Mouse (Mus musculus): ENCODE measurements around the gene Jup. TPM values are rescaled to one million over a fixed set of nuclear protein-coding genes. Genes with fewer than 3 reads are reported as not detected.
"Not testable (repeated sequence)": the region's sequence is repeated elsewhere in the genome, so short reads cannot be mapped to it uniquely, and the experiment has no call there.

Jup gene
- polyA plus RNA-seq, 1 experiment from 2014 or later: 24.3 TPM

DNA sequence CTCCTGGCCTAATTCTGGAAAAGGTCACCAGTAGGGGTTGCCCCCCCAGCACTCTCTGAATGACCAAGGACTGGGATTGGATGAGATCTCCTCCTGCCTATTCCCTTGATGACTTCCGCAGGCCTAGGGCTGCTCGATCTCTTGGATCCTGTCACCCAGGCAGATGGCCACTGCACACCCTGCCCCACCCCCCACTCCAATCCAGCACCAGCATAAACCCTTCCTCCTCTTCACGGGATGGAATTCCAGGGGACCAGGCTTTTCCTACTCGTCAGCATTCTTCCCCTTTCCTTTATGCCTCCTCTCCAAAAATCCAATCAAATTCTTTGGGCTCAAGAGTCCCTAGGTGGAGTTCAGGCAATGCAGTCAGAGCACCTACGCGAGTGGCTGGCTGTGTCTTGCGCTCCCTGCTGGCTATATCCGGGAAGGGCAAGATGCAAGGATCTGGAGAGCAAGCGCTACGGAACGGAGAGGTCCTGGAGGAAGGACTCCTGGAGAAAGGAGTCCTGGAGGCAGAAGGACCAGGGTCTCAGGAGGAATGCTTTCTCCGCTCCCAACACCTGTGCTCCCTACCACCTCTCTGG, 34.5 kb downstream of the Jup start:
- ATAC-seq: no peak
- Histone ChIP-seq H3K4me1 (no peaks in the 10 kb centered on the region), H3K4me3 (no peak overlapping the region), H3K4me2 (no peak overlapping the region), H3K27ac (no peak overlapping the region), H3K36me3 (no peaks in the 10 kb centered on the region), H3K9me3 (replicated peaks) (no peaks in the 10 kb centered on the region), H3K27me3 (replicated peaks) (peaks cover 32% of the 10 kb centered on the region), H3K9ac (no peak overlapping the region)
- WGBS (ENCODE audit: insufficient replicate concordance): 17% methylated on average over 12 of the region's 12 CpGs

DNA sequence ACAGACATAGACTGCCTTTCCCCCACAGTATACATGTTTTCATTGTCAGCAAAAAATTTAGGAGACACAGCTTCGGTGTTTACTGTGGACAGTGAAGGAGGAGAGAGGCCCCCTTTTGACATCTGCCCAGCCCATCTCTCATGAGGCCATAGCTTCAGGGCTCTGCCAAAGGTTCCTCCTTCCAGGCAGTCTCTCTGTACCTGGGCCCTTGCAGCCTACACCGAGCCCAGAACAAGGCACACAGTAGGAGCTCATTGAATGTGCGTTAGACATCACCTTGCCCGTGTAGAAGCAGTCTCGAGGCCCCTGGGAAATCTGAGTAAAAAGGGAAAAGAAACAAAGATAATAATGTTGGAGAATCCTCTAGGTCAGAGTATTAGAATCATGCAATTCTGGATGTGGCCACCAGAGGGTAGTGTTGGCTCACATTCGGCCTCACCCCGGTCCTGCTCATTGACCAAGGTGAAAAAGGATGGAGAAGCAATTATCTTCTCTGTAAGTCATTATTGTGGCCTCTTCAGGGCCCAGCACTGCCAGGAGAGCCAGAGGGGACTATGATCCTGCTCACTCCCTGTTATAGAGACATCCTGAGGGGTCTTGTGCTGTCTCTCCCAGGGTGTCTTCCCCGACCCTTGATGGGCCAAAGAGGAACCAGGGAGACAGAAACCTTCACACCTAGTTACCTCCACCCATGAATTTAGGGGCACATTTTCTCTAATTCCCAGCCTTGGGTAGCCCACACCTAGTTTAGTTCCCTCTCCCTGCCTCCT, 35.2 kb downstream of the Jup start:
- Histone ChIP-seq H3K9ac (no peak overlapping the region), H3K9me3 (replicated peaks) (no peaks in the 10 kb centered on the region), H3K4me1 (no peaks in the 10 kb centered on the region), H3K27ac (no peak overlapping the region), H3K4me2 (no peak overlapping the region), H3K27me3 (replicated peaks) (peaks cover 39% of the 10 kb centered on the region), H3K4me3 (no peak overlapping the region), H3K36me3 (no peaks in the 10 kb centered on the region)
- WGBS (ENCODE audit: insufficient replicate concordance): 9% methylated on average over 8 of the region's 8 CpGs
- ATAC-seq: no peak

DNA sequence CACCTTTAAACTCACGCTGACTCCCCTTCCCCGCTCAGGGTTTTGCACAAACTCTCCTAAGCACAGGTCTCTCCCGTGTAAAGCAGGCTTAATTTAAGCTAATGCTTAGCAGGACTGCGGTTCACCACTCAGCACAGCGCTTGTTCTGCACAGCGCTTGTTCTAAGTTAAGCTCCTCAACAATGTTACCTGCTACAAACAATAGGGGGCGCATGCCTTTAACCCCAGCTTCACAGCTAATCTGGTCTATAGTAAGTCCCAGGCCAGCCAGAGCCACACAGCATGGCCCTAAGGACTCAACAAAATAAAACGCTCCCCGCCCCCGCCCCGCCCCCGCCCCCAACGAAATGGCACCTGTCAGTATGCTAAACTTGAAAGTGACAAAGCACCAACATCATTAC, 36.5 kb downstream of the Jup start:
- H3K9me3 ChIP-seq (replicated peaks); H3K36me3 ChIP-seq; ATAC-seq; H3K9ac ChIP-seq; H3K27ac ChIP-seq; H3K4me1 ChIP-seq; H3K4me3 ChIP-seq; H3K4me2 ChIP-seq: not testable (repeated sequence)
- no CpG with 5 or more reads among the region's 13 CpGs for WGBS (ENCODE audit: insufficient replicate concordance)
- peaks cover 52% of the 10 kb centered on the region for H3K27me3 ChIP-seq (replicated peaks)

DNA sequence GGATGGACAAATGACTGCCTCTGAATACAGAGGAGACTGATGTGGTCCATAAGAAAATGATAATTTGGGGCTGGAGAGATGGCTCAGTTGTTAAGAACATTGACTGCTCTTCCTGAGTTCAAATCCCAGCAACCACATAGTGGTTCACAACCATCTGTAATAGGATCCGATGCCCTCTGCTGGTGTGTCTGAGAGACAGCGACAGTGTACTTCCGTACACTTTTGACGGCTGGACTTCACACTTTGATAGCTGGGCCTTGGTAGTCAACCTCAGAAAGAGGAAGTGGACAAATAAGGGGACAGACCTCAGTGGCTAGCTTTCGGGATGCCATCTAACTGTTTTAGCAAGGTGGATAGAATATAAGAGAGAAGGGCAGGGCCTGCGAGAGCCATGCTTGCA, 37.4 kb downstream of the Jup start:
- no peak overlapping the region for H3K9ac ChIP-seq
- H3K27me3 ChIP-seq (replicated peaks): peaks cover 61% of the 10 kb centered on the region
- 42% methylated on average over 6 of the region's 6 CpGs for WGBS (ENCODE audit: insufficient replicate concordance)

DNA sequence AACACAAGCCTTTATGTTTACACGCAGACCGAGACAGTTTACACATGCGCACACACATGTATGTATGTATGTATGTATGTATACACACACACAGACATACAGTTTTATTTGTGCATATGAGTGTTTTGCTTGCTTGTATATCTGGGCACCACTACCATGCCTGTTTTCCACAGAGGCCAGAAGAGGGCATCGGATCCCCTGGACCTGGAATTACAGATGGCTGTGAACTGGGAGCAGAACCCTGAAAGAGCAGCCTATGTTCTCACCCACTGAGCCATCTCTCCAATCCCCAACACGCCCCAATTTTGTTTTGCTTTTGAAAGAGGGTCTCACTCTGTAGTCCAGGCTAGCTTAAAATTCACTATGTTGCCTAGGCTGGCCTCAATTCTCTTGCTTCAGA, 40.2 kb downstream of the Jup start:
- WGBS (ENCODE audit: insufficient replicate concordance): 52% methylated on average over 5 of the region's 5 CpGs
- Histone ChIP-seq H3K4me2 (no peak overlapping the region), H3K36me3 (no peaks in the 10 kb centered on the region), H3K27me3 (replicated peaks) (peaks cover 89% of the 10 kb centered on the region), H3K27ac (no peak overlapping the region), H3K4me1 (peaks cover 20% of the 10 kb centered on the region), H3K9ac (no peak overlapping the region), H3K9me3 (replicated peaks) (no peaks in the 10 kb centered on the region), H3K4me3 (no peak overlapping the region)
- no peak for ATAC-seq

More for the DNA sequence above, 37.4 kb downstream of the Jup start:
- Histone ChIP-seq H3K4me1 (peaks cover 16% of the 10 kb centered on the region), H3K4me2 (no peak overlapping the region), H3K36me3 (no peaks in the 10 kb centered on the region), H3K4me3 (no peak overlapping the region), H3K27ac (no peak overlapping the region), H3K9me3 (replicated peaks) (no peaks in the 10 kb centered on the region)
- no peak for ATAC-seq

DNA sequence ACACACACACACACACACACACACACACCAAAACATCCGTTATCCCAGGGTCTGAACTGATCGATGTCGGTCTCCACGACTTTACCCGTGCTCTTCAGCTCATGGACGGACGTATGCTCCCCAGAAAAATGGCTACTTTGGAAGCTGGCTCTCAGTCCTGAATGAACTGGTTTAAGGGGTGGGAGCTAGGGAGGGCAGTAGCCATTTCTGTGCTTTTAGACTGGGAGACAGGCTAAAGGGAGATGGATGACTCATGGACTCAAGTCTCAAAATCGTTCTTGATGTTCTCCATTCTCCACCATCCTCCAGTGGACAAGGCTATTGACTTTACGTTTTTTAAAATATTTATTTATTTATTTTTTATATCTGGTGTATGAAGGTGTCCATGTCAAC, 40.7 kb downstream of the Jup start:
- no peaks in the 10 kb centered on the region for H3K36me3 ChIP-seq

DNA sequence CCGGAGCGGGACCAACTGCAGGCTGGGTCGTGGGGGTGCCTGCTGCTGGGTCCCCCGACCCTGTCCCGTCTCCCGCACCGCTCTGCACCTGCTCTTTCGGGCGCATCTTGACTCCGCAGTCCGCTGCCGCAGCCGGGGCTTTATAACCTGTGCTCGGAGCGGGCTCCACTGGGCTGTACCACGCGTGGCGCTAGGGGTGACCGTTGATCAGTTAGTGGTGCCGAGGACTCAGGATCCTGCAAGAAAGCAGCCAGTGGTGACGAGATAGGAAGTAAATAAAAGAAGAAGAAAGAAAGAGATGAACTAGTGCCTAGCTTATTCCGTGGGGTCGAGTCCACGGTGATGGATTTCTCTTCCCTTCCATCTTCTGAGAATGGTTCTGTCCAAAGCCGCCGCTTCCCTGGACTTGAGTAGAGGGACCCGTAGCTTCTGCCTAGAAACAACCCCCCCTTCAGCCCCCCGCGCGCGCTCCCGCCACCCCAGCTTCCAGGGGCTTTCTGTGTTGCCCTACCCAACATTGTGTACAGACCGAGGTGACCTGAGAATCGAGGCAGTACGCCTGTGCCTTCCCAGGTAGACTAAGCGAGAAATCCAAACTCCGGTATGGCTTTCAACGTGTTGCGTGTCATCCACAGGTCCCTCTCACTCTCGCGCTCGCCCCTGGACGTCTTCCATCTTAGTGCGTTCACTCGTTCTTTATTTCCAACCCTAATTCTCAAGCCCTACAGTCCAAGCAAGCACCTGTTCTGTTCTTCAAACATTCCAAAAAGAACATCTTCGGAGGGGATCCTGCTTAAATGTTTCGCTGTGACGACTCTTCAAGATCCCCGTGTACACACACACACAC, 41.4 kb downstream of the Jup start, which contains the start of gene Hap1:
Gene Hap1, minus strand, starts transcription at position 157 of the 847 bp plus-strand sequence.
- no peak for ATAC-seq
- Histone ChIP-seq H3K4me3 (peak within 1 kb of the TSS; percentile 56), H3K27ac (no peak within 1 kb of the TSS), H3K27me3 (replicated peaks) (peaks cover 96% of the 10 kb centered on the region), H3K4me1 (peaks cover 20% of the 10 kb centered on the region), H3K9me3 (replicated peaks) (no peaks in the 10 kb centered on the region), H3K36me3 (no peaks in the 10 kb centered on the region), H3K9ac (peak within 1 kb of the TSS; percentile 40; the same call in 1 of the 2 replicates), H3K4me2 (peak within 1 kb of the TSS; percentile 86)
- WGBS (ENCODE audit: insufficient replicate concordance): 4% methylated on average over 49 of the region's 49 CpGs

More for the DNA sequence above, 40.7 kb downstream of the Jup start:
- Histone ChIP-seq H3K9ac (no peak overlapping the region), H3K27ac (no peak overlapping the region), H3K4me2 (peak overlapping the region; percentile 86), H3K27me3 (replicated peaks) (peaks cover 90% of the 10 kb centered on the region), H3K4me1 (peaks cover 20% of the 10 kb centered on the region), H3K9me3 (replicated peaks) (no peaks in the 10 kb centered on the region), H3K4me3 (peak overlapping the region; percentile 56; the same call in 1 of the 2 replicates)
- WGBS (ENCODE audit: insufficient replicate concordance): 19% methylated on average over 9 of the region's 9 CpGs
- no peak for ATAC-seq

DNA sequence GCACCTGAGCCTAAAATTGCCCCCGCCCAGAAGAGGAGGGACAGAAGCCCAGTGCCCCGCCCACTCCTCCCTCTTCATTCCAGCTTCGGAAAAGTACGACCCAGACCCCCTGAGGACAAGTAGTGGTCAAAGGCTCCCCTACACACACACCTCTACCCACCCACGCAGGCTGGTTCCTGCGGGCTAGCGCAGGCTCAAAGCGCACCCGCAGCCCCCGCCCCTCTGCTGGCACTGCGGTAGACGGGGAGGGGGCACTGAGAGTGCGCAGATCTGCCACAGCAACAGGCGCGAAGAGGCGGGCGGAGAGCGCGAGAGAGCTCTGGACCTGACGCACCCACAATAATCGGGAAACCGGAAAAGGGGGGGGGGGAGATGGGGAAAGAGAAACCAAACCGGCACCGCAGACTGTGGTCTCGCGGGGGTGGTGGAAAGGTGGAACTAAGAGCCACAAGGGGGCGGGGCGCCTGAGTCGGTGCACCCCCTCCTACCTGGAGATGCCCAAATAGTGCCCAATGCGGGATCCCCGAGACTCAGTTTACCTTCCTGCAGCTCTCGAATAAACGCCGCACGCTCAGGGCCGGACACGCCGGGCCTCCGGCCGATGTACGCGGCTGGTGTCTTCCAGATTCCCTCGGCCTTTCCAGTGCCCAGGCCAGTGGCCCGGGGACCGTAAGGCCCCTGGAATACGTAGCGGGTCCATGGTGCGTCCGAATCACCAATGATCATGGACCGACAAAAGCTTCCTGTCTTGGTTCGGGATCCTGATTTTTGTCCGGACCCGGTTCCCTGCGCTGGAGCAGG, 42.2 kb downstream of the Jup start:
- Histone ChIP-seq H3K27me3 (replicated peaks) (peaks cover 96% of the 10 kb centered on the region), H3K9ac (peak overlapping the region; percentile 40; the same call in 1 of the 2 replicates), H3K9me3 (replicated peaks) (no peaks in the 10 kb centered on the region), H3K4me2 (peak overlapping the region; percentile 86), H3K27ac (no peak overlapping the region), H3K4me3 (peak overlapping the region; percentile 56), H3K36me3 (no peaks in the 10 kb centered on the region), H3K4me1 (peaks cover 20% of the 10 kb centered on the region)
- WGBS (ENCODE audit: insufficient replicate concordance): under 1% methylated on average over 48 of the region's 54 CpGs
- ATAC-seq: 0 out of 2 replicates have a peak, but pooled peaks have one; percentile 36

DNA sequence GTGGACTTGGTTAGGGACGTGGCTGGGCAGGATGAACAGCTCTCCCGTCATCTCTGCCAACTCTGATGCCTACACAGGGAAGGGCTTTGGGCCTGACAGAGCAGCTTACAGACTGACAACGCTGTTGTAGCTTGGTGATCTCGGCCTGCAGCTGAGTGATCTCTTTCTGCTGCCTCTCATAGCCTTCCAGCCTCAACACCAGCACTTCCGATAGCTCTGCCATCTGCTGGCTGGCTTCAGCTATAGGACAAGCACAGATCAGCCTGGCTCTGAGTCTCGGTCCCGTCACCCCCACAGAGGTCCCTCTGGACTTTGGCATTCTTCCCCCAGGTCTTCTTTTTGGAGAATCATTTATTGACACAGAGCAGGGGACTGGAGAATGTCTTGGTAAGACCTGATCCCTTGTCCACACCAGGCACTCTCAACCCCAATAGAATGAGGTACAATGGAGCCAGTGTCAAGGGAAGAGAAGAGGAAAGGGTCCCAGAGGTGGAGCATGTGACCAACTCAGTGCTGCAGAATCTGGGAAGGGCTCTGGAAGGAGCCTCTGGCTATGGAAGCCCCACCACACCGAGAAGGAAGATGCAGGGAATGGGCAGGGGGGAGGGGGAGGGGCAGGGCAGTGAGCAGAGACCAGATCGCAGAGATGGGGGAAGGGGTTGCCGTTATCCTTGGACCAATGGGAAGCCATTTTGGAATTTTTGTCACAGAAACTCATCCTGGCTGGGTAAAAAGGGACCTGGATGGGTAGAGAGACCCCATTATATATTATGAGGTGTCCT, 45.3 kb downstream of the Jup start:
- Histone ChIP-seq H3K4me1 (peaks cover 20% of the 10 kb centered on the region), H3K36me3 (no peaks in the 10 kb centered on the region), H3K4me3 (no peak overlapping the region), H3K9ac (no peak overlapping the region), H3K27ac (no peak overlapping the region), H3K9me3 (replicated peaks) (no peaks in the 10 kb centered on the region), H3K4me2 (no peak overlapping the region), H3K27me3 (replicated peaks) (peaks cover 88% of the 10 kb centered on the region)
- WGBS (ENCODE audit: insufficient replicate concordance): 27% methylated on average over 10 of the region's 10 CpGs
- ATAC-seq: no peak

DNA sequence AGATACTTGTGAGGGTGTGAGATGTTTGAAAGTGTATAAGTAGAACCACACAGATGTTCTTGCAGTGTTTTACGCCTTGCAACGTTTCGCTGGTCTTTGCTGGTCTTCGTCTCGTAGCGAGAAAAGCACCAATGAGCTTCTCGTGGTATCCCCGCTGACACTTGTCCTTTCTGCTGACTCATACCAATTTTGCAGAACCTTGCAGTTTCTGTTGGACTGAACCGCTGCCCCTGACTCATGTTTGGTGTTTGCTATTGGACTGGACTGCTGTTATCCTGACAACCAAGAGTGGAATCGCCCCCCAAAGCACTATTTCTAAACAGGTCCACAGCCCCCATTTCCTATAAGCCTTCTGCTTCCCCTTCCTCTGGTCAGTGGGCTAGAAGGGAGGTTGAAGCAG, 53.3 kb downstream of the Jup start:
- Histone ChIP-seq H3K4me1 (no peaks in the 10 kb centered on the region), H3K9me3 (replicated peaks) (no peaks in the 10 kb centered on the region), H3K36me3 (no peaks in the 10 kb centered on the region), H3K27me3 (replicated peaks) (peaks cover 34% of the 10 kb centered on the region), H3K9ac (no peak overlapping the region), H3K4me3 (no peak overlapping the region), H3K27ac (no peak overlapping the region), H3K4me2 (no peak overlapping the region)
- 59% methylated on average over 10 of the region's 10 CpGs for WGBS (ENCODE audit: insufficient replicate concordance)
- no peak for ATAC-seq

DNA sequence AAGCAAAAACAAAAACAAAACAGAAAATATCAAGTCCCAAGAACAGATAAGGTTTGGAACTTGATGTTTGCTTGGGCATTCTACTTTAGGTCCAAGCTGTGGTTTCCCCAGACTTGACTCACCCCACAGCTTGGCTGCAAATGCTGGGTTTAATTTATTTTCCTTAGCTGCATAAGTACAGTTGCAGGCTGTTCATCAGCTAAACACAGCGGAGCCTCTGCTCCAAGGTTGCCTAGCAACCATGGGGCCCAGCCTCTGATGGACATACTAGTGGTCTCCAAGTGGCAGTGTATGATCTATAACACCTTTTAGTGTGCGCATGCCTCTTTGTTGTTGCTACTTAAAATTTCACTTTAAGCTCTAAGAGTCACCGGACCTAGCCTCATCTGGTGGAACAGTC, 61.8 kb downstream of the Jup start:
- H3K4me3 ChIP-seq: no peak overlapping the region
- H3K36me3 ChIP-seq: no peaks in the 10 kb centered on the region
- no peak for ATAC-seq
- no peak overlapping the region for H3K4me2 ChIP-seq
- H3K4me1 ChIP-seq: no peaks in the 10 kb centered on the region
- no peak overlapping the region for H3K9ac ChIP-seq
- 67% methylated on average over 3 of the region's 3 CpGs for WGBS (ENCODE audit: insufficient replicate concordance)
- H3K9me3 ChIP-seq (replicated peaks): no peaks in the 10 kb centered on the region
- H3K27ac ChIP-seq: no peak overlapping the region
- peaks cover 34% of the 10 kb centered on the region for H3K27me3 ChIP-seq (replicated peaks)
